Mouse (Mus musculus): ENCODE data around the gene Cdk18.
A peak's percentile ranks its signal among the peaks of the same experiment; 100 is the strongest.

The Cdk18 gene

DNA sequence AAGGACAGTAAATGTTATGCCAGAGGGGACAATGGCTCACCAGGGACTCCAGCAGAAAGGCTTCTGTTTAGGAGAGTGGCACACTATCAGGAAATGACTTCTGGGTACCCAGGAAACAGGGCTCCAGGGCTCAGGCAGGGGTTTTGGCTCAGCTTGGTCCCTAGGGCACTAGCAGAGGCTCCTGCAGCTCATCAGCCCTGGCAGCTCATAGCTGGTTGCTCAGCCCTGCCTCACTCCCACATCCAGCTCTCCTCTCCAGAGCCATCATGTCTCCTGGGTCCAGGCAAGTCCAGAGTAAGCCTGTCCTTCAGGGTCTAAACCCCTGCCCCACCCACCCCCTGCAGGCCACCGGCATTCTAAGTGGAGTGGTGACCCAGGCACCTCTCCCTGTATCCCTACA lies 28.1 kb downstream of the Cdk18 start:
- no peak for DNase-seq

DNA sequence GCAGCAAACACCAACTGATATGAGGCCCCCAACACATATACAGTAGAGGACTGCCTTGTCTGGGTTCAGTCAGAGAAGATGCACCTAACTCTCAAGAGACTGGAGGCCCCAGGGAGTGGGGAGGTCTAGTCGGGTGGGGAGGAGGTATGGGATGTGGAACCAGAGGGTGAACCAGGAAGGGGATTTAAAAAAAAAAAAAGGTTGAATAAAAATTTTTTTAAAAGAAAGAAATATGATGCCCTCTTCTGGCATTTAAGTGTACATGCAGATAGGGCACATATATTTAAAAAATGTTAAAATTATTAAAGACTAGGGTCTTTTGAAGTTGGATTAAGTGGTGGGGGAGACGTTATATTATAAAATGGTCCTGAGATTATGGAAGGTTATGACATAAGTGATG lies 30.1 kb downstream of the Cdk18 start:
- no peak for DNase-seq

- DNase-seq = peak in 1 of 2 experiments; percentile 44
Measured at GRCm38 (mm10) chr1:132104353-132104752, 35.1 kb downstream of the Cdk18 start.

DNA sequence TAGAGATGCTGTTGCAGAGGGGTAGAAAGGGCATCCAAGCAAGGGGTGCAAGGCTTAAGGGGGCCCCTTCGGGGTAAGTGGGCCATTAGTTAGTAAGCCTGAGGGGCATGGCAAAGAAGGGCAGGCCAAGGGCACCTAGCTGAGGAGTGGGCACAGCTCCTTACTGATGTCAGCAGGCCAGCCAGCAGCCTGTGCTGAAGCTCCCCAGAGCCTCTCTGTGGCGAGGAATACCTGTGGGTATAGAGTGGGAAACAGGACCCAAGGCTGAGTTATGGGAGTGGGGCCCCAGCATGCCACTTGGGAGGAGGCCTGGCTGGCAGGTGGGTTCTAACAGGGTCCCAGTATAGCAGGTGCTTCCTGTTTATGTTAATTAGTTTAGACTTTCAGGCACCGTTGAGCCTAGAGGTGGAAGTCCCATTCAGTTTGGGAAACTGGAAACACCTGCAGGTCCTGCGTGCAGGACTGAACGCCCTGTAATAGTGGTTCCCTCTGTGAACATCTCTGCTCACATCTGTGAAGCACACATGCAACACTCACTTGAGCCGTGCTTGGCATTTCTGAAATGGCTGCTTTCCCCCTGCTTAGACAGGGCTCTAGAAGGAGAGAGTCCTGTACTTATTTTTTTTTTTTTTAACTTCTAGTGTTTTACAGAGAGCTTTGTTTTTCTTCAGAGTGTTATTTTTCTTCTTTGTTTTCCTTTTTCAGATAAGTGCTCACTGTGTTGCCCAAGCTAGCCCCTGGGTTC lies 37.4 kb downstream of the Cdk18 start:
- no peak for DNase-seq

GRCm38 (mm10) chr1:132099775-132100174 lies 39.7 kb downstream of the Cdk18 start:
- DNase-seq = no peak

GRCm38 (mm10) chr1:132099016-132099415 lies 40.5 kb downstream of the Cdk18 start:
- DNase-seq = no peak

GRCm38 (mm10) chr1:132098076-132098475 lies 41.4 kb downstream of the Cdk18 start:
- DNase-seq = no peak

- peak; percentile 92 to 96 for DNase-seq
Measured at GRCm38 (mm10) chr1:132095356-132096004, 44.0 kb downstream of the Cdk18 start.

GRCm38 (mm10) chr1:132093269-132093668 lies 46.2 kb downstream of the Cdk18 start:
- DNase-seq = no peak

DNA sequence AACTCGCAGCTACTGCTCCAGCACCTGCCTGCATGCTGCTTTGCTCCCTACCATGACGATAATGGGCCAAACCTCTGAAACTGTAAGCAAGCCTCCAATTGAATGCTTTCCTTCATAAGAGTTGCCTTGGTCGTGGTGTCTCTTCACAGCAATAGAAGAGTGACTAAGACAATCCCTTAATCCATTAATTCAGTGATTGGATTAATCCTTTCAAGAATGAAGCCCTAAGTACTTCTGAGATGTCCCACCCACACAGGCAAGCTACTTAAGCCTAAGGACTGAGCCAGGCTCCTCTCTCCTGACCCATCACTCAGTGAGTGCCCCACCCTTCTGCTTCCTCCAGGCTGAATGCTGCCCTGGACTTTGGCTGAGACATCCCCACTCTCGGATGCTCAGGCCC lies 49.2 kb downstream of the Cdk18 start:
- DNase-seq = no peak

DNA sequence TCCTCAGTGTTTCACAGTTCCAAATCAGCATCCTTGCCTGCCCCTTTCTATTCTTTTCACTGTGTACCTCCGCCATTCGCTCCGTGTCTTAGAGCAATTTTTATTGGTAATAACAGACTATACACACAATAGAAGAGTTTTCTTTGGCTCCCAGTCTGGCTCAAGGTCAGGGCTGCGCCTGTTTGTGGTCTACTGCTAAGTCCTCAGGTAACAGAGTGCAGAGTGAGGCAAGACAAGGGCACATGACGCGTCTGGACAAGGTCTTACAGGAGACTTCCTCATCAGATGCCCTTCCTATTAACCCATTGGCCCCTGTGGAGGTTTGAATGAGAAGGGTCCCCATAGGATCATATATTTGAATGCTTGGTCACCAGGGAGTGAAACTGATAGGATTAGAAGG lies 49.7 kb downstream of the Cdk18 start:
- no peak for DNase-seq

DNA sequence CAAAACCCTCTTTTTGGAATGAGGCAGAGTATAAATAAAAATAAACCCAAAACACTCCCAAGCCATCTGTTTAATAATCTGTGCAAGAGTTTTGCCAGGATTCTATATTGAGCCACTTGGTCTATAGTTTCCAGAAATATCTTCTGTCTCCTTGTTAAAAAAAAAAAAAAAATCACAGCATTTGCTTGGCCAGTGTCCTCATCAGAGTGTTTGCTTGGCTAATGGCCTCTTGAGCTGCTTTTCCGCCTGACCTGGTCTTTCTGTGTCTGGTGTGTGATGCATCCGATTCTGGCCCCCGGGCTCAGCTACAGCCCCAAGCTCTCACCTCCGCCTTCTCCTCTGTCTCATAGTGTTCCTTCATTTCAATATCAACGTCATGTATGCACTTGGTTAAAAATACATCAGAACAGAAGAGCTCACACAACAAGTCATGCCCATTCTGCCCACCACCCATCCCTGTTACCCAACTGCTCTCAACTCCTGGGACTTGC lies 51.3 kb downstream of the Cdk18 start:
- DNase-seq = peak; percentile 77 to 81

- no peak for DNase-seq
Measured at GRCm38 (mm10) chr1:132085181-132086049, 54.1 kb downstream of the Cdk18 start.

DNA sequence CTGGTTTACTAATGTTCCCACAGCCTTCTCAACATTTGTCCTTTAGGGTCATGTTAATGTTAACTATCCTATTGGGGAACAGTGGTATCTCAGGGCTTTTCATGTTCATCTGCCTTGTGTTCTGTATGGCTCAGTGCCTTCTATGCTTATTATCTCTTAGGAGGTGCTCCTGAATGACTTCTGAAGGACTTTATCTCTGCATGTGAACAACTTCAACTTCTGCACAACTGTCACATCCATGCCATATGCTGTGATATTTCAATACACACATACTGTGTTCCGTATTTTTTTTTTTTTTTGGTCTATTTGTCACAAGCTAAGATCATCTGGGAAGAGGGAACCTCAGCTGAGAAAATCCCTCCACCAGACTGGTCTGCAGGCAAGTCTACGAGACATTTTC lies 61.1 kb downstream of the Cdk18 start:
- no peak for DNase-seq

DNA sequence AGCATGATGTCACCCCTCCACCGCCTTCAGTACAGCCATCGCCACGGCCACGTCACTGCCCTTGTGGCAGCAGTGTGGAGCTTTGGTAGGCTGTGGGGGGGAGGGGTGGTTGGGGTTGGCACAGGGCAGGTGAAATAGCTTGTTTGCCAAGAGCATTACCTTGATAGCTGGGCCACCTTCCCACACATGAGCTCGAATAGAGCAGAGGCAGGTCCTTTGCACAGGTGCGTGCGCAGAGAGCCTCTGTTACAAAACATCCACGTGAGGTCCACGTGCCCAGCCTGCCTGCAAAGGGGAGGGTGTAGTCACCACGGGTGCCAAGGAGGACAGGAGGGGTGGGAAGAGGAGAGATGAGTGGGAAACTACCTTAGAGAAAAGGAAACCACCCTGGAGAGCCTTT lies 63.9 kb downstream of the Cdk18 start:
- DNase-seq = no peak

GRCm38 (mm10) chr1:132070659-132071058 lies 68.8 kb downstream of the Cdk18 start:
- no peak for DNase-seq

GRCm38 (mm10) chr1:132069436-132069835 lies 70.0 kb downstream of the Cdk18 start:
- DNase-seq = no peak

DNA sequence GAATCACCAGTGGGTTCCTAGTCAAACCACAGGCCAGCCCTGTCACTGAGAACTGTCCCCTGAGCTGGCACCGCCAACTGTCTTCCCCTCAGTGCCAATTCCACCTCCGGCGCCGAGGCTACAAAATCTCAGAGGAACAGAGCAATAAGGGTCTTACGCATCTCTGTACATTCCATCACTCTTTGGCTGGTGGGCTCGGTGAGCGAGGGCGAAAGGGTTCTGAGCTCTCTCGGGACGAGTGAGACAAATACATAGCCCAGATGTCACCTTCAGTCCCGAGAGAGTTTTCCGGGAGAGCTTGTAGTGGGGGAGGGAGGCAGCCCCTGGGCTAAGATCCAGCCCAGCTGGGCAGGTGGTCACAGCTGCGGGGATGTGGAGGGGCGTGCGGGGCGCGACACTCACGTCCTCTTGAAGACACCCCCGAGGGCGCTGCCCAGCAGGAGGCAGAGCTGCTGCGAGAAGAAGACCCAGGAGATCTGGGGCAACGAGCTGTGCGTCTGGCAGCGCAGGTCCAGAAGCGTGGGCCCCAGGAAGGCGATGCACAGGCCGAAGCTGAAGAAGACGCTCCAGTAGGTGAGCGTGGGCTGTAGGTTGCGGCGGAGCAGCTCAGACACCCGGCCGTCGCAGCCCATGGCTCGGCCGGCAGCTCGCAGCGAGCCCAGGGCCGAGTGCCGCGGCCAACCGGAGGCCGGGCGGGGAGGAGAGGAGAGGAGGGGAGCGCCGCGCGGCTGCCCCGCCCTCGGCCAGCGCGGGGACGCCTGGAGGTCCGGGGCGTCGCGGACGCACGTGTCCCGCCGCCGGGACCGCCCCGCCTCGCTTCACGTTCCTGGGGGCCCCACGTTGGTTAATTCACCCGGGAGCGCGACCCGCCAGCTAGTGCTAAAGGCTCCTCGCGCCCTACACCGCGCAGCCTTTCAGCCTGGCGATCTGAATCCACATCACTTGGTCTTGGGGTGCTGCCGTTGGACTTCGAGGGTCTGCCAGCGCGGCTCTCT lies 71.9 kb downstream of the Cdk18 start, which contains the start of gene Mfsd4a:
TSS of gene Mfsd4a (minus strand) at position 802 of the 995 bp plus-strand sequence.
- DNase-seq = peak; percentile 83 to 89

GRCm38 (mm10) chr1:132065475-132066172 lies 73.9 kb downstream of the Cdk18 start:
- DNase-seq = no peak

- no peak for DNase-seq
Measured at GRCm38 (mm10) chr1:132065001-132065400, 74.5 kb downstream of the Cdk18 start.

- no peak for DNase-seq
Measured at GRCm38 (mm10) chr1:132063096-132063495, 76.4 kb downstream of the Cdk18 start.
